Mouse (Mus musculus) midbrain, embryonic 11.5 days (tissue): ENCODE data around the gene Olfr330. TPM values are rescaled to one million over a fixed set of nuclear protein-coding genes. Genes with fewer than 3 reads are reported as not detected.
"Not testable (repeated sequence)": the region's sequence is repeated elsewhere in the genome, so short reads cannot be mapped to it uniquely, and the experiment has no call there.

Experiments used
- ATAC-seq: fragments of 200-750 bp; cut with Nextera tagmentation; 2 replicates; pipeline ENCODE4 v1.8.0; 2017; ENCODE audit warnings: moderate TSS enrichment, moderate library complexity; ENCODE audit not compliant: low FRiP score
- DNase-seq: peaks from one replicate; pipeline ENCODE4 v3.0.0; 2015; ENCODE audit warnings: low spot score; ENCODE audit errors: missing footprints
- H3K27ac ChIP-seq: fragments of 300-500 bp; sonication (generic); 2 replicates; pipeline ENCODE4 v1.5.1; 2014; ENCODE audit warnings: low read depth, low read length
- H3K27me3 ChIP-seq: fragments of 300-500 bp; sonication (generic); 2 replicates; pipeline ENCODE4 v1.6.1; 2014; ENCODE audit warnings: mild to moderate bottlenecking, low read length, moderate library complexity, mixed read lengths; ENCODE audit not compliant: control insufficient read depth, insufficient read depth
- H3K36me3 ChIP-seq: fragments of 300-500 bp; sonication (generic); 2 replicates; pipeline ENCODE4 v1.6.1; 2014; ENCODE audit warnings: mild to moderate bottlenecking, low read length, moderate library complexity, mixed read lengths; ENCODE audit not compliant: control insufficient read depth, insufficient read depth
- H3K4me1 ChIP-seq: fragments of 300-500 bp; sonication (generic); 2 replicates; pipeline ENCODE4 v1.6.1; 2014; ENCODE audit warnings: low read length; ENCODE audit not compliant: control insufficient read depth, insufficient read depth
- H3K4me2 ChIP-seq: fragments of 300-500 bp; sonication (generic); 2 replicates; pipeline ENCODE4 v1.6.1; 2014; ENCODE audit warnings: mild to moderate bottlenecking, moderate library complexity
- H3K4me3 ChIP-seq: fragments of 300-500 bp; sonication (generic); 2 replicates; pipeline ENCODE4 v1.5.1; 2014; ENCODE audit warnings: low read depth, low read length
- H3K9ac ChIP-seq: fragments of 300-500 bp; sonication (generic); 2 replicates; pipeline ENCODE4 v1.6.1; 2014; ENCODE audit warnings: low read length
- H3K9me3 ChIP-seq: fragments of 300-500 bp; sonication (generic); 2 replicates; pipeline ENCODE4 v1.6.1; 2016; ENCODE audit warnings: low read length; ENCODE audit not compliant: control insufficient read depth
- WGBS: fragments of 180-500 bp; shearing (Covaris S2); extraction: QIAGEN DNeasy Blood & Tissue Kit; methylation state at CpG from one replicate; pipeline ENCODE4 v1.1.7; 2014; 5-methylcytosine and 5-hydroxymethylcytosine counted together
- polyA plus RNA-seq: library from polyadenylated mRNA; unstranded; fragments of >200 nt; fragmentation: Nextera tagmentation; extraction: Ambion mirVana; gene quantifications from 2 replicates; pipeline ENCODE4 v1.2.1, GENCODE M21; 2014

The Olfr330 gene
- polyA plus RNA-seq, 1 experiment from 2014 or later = not detected

- H3K4me3 ChIP-seq, ATAC-seq, H3K9ac ChIP-seq, H3K36me3 ChIP-seq, H3K27ac ChIP-seq, H3K4me2 ChIP-seq, H3K27me3 ChIP-seq, DNase-seq, H3K9me3 ChIP-seq, H3K4me1 ChIP-seq: not testable (repeated sequence)
These were observed 32.2 kb downstream of the Olfr330 start, which contains the start of gene Olfr331 for GRCm38 (mm10) chr11:58502472-58502871. Gene Olfr331 (minus strand): TSS chr11:58502572.

- no peak overlapping the region for H3K4me3 ChIP-seq
- 68% methylated on average over 3 of the region's 3 CpGs for WGBS
- H3K9me3 ChIP-seq = no peaks in the 10 kb centered on the region
- no peak overlapping the region for H3K27ac ChIP-seq
- no peaks in the 10 kb centered on the region for H3K36me3 ChIP-seq
- H3K4me2 ChIP-seq = no peak overlapping the region
- DNase-seq (no peak), ATAC-seq (no peak)
- H3K27me3 ChIP-seq = no peaks in the 10 kb centered on the region
- H3K4me1 ChIP-seq = no peaks in the 10 kb centered on the region
- no peak overlapping the region for H3K9ac ChIP-seq
These were observed 35.3 kb downstream of the Olfr330 start for GRCm38 (mm10) chr11:58499290-58499689.

DNA sequence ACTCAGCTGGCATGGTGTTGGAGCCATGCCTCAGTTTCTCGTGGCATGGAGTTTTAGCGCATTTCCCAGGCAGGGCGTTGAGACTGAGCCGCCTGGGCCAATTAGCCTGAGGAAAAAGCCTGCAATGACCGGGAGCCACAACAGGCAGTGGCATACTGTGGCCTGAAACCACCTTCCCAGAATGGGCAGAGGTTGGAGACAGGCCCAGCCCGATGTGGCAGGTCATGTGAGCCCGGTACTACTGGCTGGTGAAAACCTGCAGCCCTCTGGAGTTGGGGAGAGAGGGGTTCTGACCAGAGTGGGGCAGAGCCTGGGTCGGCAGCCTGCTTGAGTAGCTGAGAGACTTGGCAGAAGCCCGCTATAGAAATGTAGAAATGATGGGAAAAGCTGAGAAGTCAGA lies 35.9 kb downstream of the Olfr330 start:
- H3K9ac ChIP-seq = no peak overlapping the region

GRCm38 (mm10) chr11:58492455-58492854 lies 42.2 kb downstream of the Olfr330 start, which contains the start of gene Olfr332:
Gene Olfr332 (minus strand): TSS chr11:58492555.
- Histone ChIP-seq H3K27ac (no peak within 1 kb of the TSS), H3K4me2 (no peak within 1 kb of the TSS), H3K36me3 (no peaks in the 10 kb centered on the region), H3K9me3 (no peaks in the 10 kb centered on the region), H3K4me1 (no peaks in the 10 kb centered on the region), H3K9ac (no peak within 1 kb of the TSS), H3K27me3 (no peaks in the 10 kb centered on the region), H3K4me3 (no peak within 1 kb of the TSS)
- ATAC-seq (no peak), DNase-seq (no peak)
- 75% methylated on average over 2 of the region's 2 CpGs for WGBS

More for the DNA sequence above, 35.9 kb downstream of the Olfr330 start:
- DNase-seq (no peak), ATAC-seq (no peak)
- 85% methylated on average over 9 of the region's 9 CpGs for WGBS
- H3K4me1 ChIP-seq = no peaks in the 10 kb centered on the region
- no peak overlapping the region for H3K4me2 ChIP-seq
- no peak overlapping the region for H3K27ac ChIP-seq
- no peaks in the 10 kb centered on the region for H3K27me3 ChIP-seq
- no peaks in the 10 kb centered on the region for H3K36me3 ChIP-seq
- H3K4me3 ChIP-seq = no peak overlapping the region
- no peaks in the 10 kb centered on the region for H3K9me3 ChIP-seq

Other genes starting within 250 kb of the Olfr330 start
- gene Zfp692, start 227.8 kb downstream of the Olfr330 start, polyA plus RNA-seq = 13.2 and 13.4 TPM in 2 replicates
- 22.8 and 22.9 TPM in 2 replicates for gene Zfp672, start 204.5 kb downstream of the Olfr330 start, polyA plus RNA-seq
- gene Sh3bp5l, start 204.1 kb downstream of the Olfr330 start, polyA plus RNA-seq = 26.8 and 34.2 TPM in 2 replicates
- not detected in 2 replicates for gene Lypd8, start 155.8 kb downstream of the Olfr330 start, polyA plus RNA-seq
- not detected in 2 replicates for gene 1810065E05Rik, start 113.7 kb downstream of the Olfr330 start, polyA plus RNA-seq
- gene Gm12253, start 102.3 kb downstream of the Olfr330 start, polyA plus RNA-seq = not detected in 2 replicates
- gene Lypd9, start 81.9 kb downstream of the Olfr330 start, polyA plus RNA-seq = not detected in 2 replicates
- not detected in 2 replicates for gene Olfr30, start 72.6 kb downstream of the Olfr330 start, polyA plus RNA-seq
- gene Olfr332, start 42.3 kb downstream of the Olfr330 start, polyA plus RNA-seq = not detected in 2 replicates
- not detected in 2 replicates for gene Olfr331, start 32.3 kb downstream of the Olfr330 start, polyA plus RNA-seq
- not detected in 2 replicates for gene Olfr329-ps, start 11.6 kb upstream of the Olfr330 start, polyA plus RNA-seq
- gene Olfr328, start 20.8 kb upstream of the Olfr330 start, polyA plus RNA-seq = 0.04 TPM in 1 of 2 replicates, not detected in the other
- not detected in 2 replicates for gene Olfr224, start 35.7 kb upstream of the Olfr330 start, polyA plus RNA-seq
- not detected in 2 replicates for gene Olfr325, start 42.9 kb upstream of the Olfr330 start, polyA plus RNA-seq
- not detected in 2 replicates for gene Olfr324, start 60.3 kb upstream of the Olfr330 start, polyA plus RNA-seq
- not detected in 2 replicates for gene 2210407C18Rik, start 81.2 kb upstream of the Olfr330 start, polyA plus RNA-seq
- not detected in 2 replicates for gene Olfr323, start 95.7 kb upstream of the Olfr330 start, polyA plus RNA-seq
- 0.10 and 0.63 TPM in 2 replicates for gene Trim58, start 105.6 kb upstream of the Olfr330 start, polyA plus RNA-seq
- 0.07 TPM in 1 of 2 replicates, not detected in the other for gene Olfr322, start 123.9 kb upstream of the Olfr330 start, polyA plus RNA-seq
- gene Olfr320, start 146.3 kb upstream of the Olfr330 start, polyA plus RNA-seq = not detected in 2 replicates
- not detected in 2 replicates for gene Olfr319, start 164.3 kb upstream of the Olfr330 start, polyA plus RNA-seq
- not detected in 2 replicates for gene Olfr318, start 189.2 kb upstream of the Olfr330 start, polyA plus RNA-seq
- 0.04 and 0.15 TPM in 2 replicates for gene Olfr317, start 204.4 kb upstream of the Olfr330 start, polyA plus RNA-seq
- not detected in 2 replicates for gene Olfr316, start 217.9 kb upstream of the Olfr330 start, polyA plus RNA-seq
- not detected in 2 replicates for gene Olfr315, start 238.4 kb upstream of the Olfr330 start, polyA plus RNA-seq
- not detected in 2 replicates for gene Olfr314, start 248.1 kb upstream of the Olfr330 start, polyA plus RNA-seq